Mouse (Mus musculus) spleen, adult 2 months (tissue): ENCODE measurements around the gene Tnip1. TPM values are rescaled to one million over a fixed set of nuclear protein-coding genes. Genes with fewer than 3 reads are reported as not detected.

ENCODE experiments used
- DNase-seq, 2 experiments: peaks; one replicate each; pipeline versions ENCODE4 v3.0.0 to v3.0.0-alpha.2; 2012 to 2021; ENCODE audit warnings: low spot score in 2 of 2, low read depth in 1 of 2
- H3K27ac ChIP-seq: fragments of 200-500 bp; 2 replicates; pipeline ENCODE4 v1.5.1; 2012; ENCODE audit warnings: low read length, inconsistent platforms; ENCODE audit not compliant: insufficient read depth
- H3K27me3 ChIP-seq: fragments of 200-500 bp; 2 replicates; pipeline ENCODE4 v1.6.1; 2012; ENCODE audit warnings: mild to moderate bottlenecking, moderate library complexity, low read length, inconsistent platforms; ENCODE audit not compliant: control insufficient read depth, insufficient read depth
- H3K36me3 ChIP-seq: fragments of 200-500 bp; 2 replicates; pipeline ENCODE4 v1.6.1; 2012; ENCODE audit warnings: mild to moderate bottlenecking, low read length, inconsistent platforms; ENCODE audit not compliant: control insufficient read depth, insufficient read depth
- H3K4me1 ChIP-seq: fragments of 200-500 bp; 2 replicates; pipeline ENCODE4 v1.6.1; 2011; ENCODE audit warnings: inconsistent platforms; ENCODE audit not compliant: control insufficient read depth, insufficient read depth, insufficient read length
- H3K4me3 ChIP-seq: fragments of 200-500 bp; 2 replicates; pipeline ENCODE4 v1.5.1; 2011; ENCODE audit warnings: mild to moderate bottlenecking, inconsistent platforms; ENCODE audit not compliant: insufficient read depth, insufficient read length; ENCODE audit errors: extremely low read depth
- CTCF ChIP-seq: fragments of 200-500 bp; IDR thresholded peaks from 2 replicates; pipeline ENCODE4 v1.5.1; 2011; ENCODE audit warnings: mild to moderate bottlenecking, inconsistent platforms; ENCODE audit not compliant: insufficient read depth, insufficient read length, insufficient replicate concordance; ENCODE audit errors: extremely low read depth
- POLR2A ChIP-seq: fragments of 200-500 bp; IDR thresholded peaks from 2 replicates; pipeline ENCODE4 v1.6.1; 2011; ENCODE audit warnings: low read depth, low read length, inconsistent platforms
- WGBS: fragments of 180-500 bp; shearing (Covaris S2); methylation state at CpG from one replicate; pipeline ENCODE4 v1.1.7; 2018; 5-methylcytosine and 5-hydroxymethylcytosine counted together
- polyA plus RNA-seq: library from polyadenylated mRNA; depleted of rRNA; stranded (reverse); fragments of >200 nt; gene quantifications from 2 replicates; pipeline ENCODE4 v1.2.3, GENCODE M21; 2012

Gene Tnip1
- polyA plus RNA-seq, 1 experiment, result 54.6 TPM

DNA sequence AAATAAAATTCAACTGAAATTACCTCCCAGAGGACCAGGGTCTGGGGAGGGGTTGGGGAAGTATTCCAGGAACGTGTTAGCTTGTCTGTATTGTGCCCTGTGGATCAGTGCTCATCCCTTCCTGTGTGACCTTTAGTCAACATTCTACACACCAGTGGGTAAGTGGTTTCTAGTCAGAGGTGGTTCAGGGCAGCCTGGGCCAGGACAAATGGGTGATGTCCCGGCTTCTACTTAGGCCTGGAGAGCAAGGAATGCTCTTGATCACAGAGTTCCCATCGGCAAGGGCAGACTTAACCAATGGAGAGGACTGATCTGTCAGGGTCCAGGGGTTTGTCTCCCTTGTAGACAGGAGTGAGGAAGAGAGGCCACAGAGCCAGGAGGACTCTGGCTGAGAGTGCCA lies 40.2 kb downstream of the Tnip1 start:
- Histone ChIP-seq H3K36me3 (peaks cover 75% of the 10 kb centered on the region), H3K4me1 (no peaks in the 10 kb centered on the region), H3K27me3 (no peaks in the 10 kb centered on the region), H3K27ac (no peak overlapping the region), H3K4me3 (no peak overlapping the region)
- 96% methylated on average over 3 of the region's 3 CpGs for WGBS
- no peak for DNase-seq
- no peak for TF ChIP-seq POLR2A
- no peak for TF ChIP-seq CTCF

- 72% methylated on average over 7 of the region's 7 CpGs for WGBS
- Histone ChIP-seq H3K4me1 (no peaks in the 10 kb centered on the region), H3K36me3 (peaks cover 75% of the 10 kb centered on the region), H3K27ac (no peak overlapping the region), H3K27me3 (no peaks in the 10 kb centered on the region), H3K4me3 (no peak overlapping the region)
- DNase-seq, result no peak
- TF ChIP-seq CTCF (no peak), POLR2A (no peak)
Observed at GRCm38 (mm10) chr11:54921798-54922197, 40.9 kb downstream of the Tnip1 start.

DNA sequence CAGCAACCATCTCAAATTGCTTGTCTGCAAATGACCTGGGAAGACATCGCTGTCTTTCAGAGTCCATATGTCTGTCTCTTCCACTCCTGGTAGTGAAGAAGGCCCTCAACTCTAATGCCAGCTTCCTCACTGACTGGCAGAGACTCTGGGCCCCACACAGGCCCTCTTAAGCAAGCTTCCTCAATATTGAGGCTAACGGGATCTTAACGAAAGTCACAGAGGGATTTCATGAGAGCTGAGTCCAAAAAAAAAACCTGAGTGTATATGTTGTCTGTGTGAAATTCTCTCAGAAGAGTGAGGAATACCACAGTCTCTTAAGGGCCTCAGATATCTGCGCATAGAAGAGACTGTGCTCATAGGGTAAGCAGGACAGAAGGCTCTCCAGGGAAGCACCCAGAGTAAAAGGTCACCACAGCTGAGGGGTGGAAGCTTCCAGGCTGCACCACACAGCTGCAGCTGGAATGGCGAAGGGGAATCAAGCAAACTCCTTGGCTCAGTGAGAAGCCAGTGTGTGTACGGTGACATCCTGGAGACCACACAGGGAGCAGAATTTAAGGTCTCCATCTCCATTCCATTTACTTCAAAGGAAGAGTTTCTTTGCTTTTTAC lies 41.6 kb downstream of the Tnip1 start:
- Histone ChIP-seq H3K27ac (no peak overlapping the region), H3K27me3 (no peaks in the 10 kb centered on the region), H3K4me3 (no peak overlapping the region), H3K36me3 (peaks cover 74% of the 10 kb centered on the region), H3K4me1 (no peaks in the 10 kb centered on the region)
- no peak for DNase-seq
- WGBS, result 89% methylated on average over 6 of the region's 6 CpGs
- TF ChIP-seq POLR2A (no peak), CTCF (no peak)

- H3K27me3 ChIP-seq, result no peaks in the 10 kb centered on the region
- H3K36me3 ChIP-seq, result peaks cover 72% of the 10 kb centered on the region
- H3K27ac ChIP-seq, result no peak overlapping the region
- 92% methylated on average over 11 of the region's 11 CpGs for WGBS
- TF ChIP-seq CTCF (no peak), POLR2A (no peak)
- no peaks in the 10 kb centered on the region for H3K4me1 ChIP-seq
- DNase-seq, result no peak
- H3K4me3 ChIP-seq, result no peak overlapping the region
Observed at GRCm38 (mm10) chr11:54920127-54920972, 42.4 kb downstream of the Tnip1 start.

- Histone ChIP-seq H3K4me1 (no peaks in the 10 kb centered on the region), H3K4me3 (no peak overlapping the region), H3K36me3 (peaks cover 71% of the 10 kb centered on the region), H3K27me3 (no peaks in the 10 kb centered on the region), H3K27ac (no peak overlapping the region)
- 87% methylated on average over 4 of the region's 4 CpGs for WGBS
- no peak for TF ChIP-seq CTCF
- TF ChIP-seq POLR2A, result no peak
- no peak for DNase-seq
Observed at GRCm38 (mm10) chr11:54918273-54918672, 44.4 kb downstream of the Tnip1 start.

DNA sequence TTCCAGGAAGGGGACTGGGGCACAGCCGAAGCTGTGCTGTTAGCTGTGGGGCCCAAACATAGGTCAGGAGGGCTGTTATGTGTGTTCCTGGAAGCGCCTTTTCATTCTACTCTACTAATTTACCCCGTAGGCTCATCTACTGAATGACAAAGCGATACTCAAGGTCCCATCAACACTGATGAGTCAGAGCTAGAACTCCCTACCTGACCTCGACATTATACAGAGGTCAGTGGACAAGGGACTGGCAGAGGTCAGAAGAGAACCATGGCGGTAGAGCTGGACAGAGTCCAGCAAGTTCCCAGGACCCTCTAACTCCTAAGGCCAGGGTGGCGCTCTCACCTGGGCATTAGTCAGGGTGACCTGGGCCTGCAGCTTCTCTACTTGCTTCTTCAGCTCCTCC lies 45.3 kb downstream of the Tnip1 start:
- TF ChIP-seq CTCF (no peak), POLR2A (no peak)
- WGBS, result 93% methylated on average over 7 of the region's 7 CpGs
- H3K27me3 ChIP-seq, result no peaks in the 10 kb centered on the region
- H3K36me3 ChIP-seq, result peaks cover 72% of the 10 kb centered on the region
- no peak for DNase-seq
- no peaks in the 10 kb centered on the region for H3K4me1 ChIP-seq
- no peak overlapping the region for H3K4me3 ChIP-seq
- H3K27ac ChIP-seq, result no peak overlapping the region

DNA sequence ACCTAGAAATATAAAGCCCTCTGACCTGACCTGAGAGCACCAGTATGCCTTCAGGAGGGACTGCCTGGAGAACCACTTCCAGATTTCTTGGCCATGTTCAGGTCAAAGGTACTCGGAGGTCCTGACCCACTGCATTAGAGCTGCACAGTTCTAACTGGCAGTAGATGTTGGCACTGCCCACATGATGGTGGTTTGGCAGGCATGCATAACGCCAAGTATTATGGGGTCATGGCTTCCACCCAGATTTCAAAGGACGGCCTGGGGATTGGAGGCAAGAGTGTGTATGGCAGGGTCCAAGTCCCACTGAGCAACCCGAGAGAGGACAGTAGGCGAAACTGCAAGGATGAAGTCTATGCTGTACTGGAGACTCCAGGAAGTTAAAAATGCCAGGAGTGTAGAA lies 48.9 kb downstream of the Tnip1 start:
- no peak for DNase-seq
- peaks cover 72% of the 10 kb centered on the region for H3K36me3 ChIP-seq
- no peaks in the 10 kb centered on the region for H3K4me1 ChIP-seq
- no peak for TF ChIP-seq CTCF
- TF ChIP-seq POLR2A, result no peak
- H3K27me3 ChIP-seq, result no peaks in the 10 kb centered on the region
- H3K27ac ChIP-seq, result no peak overlapping the region
- WGBS, result 91% methylated on average over 5 of the region's 5 CpGs
- no peak overlapping the region for H3K4me3 ChIP-seq
